Mouse (Mus musculus) CH12.LX (cell line): Measurements from ENCODE around the gene Dcpp2. TPM values are rescaled to one million over a fixed set of nuclear protein-coding genes. Genes with fewer than 3 reads are reported as not detected.

Experiments
- polyA plus RNA-seq: library from polyadenylated mRNA; unstranded; fragments of >175 nt; gene quantifications from 2 replicates; pipeline ENCODE4 v1.2.1, GENCODE M21; 2012; ENCODE audit warnings: low read depth; ENCODE audit not compliant: insufficient read length
- total RNA-seq, 2 experiments: library from RNA; depleted of rRNA; stranded (reverse); fragments of 300-350 nt in 1 of 2; fragments of >200 nt in 1 of 2; gene quantifications; 2 replicates each; pipeline ENCODE4 v1.2.3; 2012 to 2014

The Dcpp2 gene
- total and polyA plus RNA-seq, 3 experiments = not detected

Other genes starting within 250 kb of the Dcpp2 start
Only the 20 nearest of the 27 such genes appear.
- gene 1520401A03Rik, start 158.1 kb upstream of the Dcpp2 start, total RNA-seq (2012; rRNA removed) = 0.08 TPM in 1 of 2 replicates, not detected in the other
- gene 1520401A03Rik, start 158.1 kb upstream of the Dcpp2 start, total RNA-seq (2014; rRNA removed) = not detected in 2 replicates
- gene 1520401A03Rik, start 158.1 kb upstream of the Dcpp2 start, polyA plus RNA-seq = not detected in 2 replicates
- gene Pkmyt1, start 154.5 kb upstream of the Dcpp2 start, total RNA-seq (2012; rRNA removed) = 21.4 and 25.4 TPM in 2 replicates
- 11.4 and 12.6 TPM in 2 replicates for gene Pkmyt1, start 154.5 kb upstream of the Dcpp2 start, total RNA-seq (2014; rRNA removed)
- 30.7 and 37.0 TPM in 2 replicates for gene Pkmyt1, start 154.5 kb upstream of the Dcpp2 start, polyA plus RNA-seq
- 2.0 and 2.8 TPM in 2 replicates for gene Paqr4, start 140.0 kb upstream of the Dcpp2 start, total RNA-seq (2012; rRNA removed)
- gene Paqr4, start 140.0 kb upstream of the Dcpp2 start, total RNA-seq (2014; rRNA removed) = 0.47 and 1.0 TPM in 2 replicates
- gene Paqr4, start 140.0 kb upstream of the Dcpp2 start, polyA plus RNA-seq = 0.80 and 1.1 TPM in 2 replicates
- 0.34 and 0.55 TPM in 2 replicates for gene Kremen2, start 135.0 kb upstream of the Dcpp2 start, total RNA-seq (2012; rRNA removed)
- 0.14 and 0.23 TPM in 2 replicates for gene Kremen2, start 135.0 kb upstream of the Dcpp2 start, total RNA-seq (2014; rRNA removed)
- 0.21 and 0.23 TPM in 2 replicates for gene Kremen2, start 135.0 kb upstream of the Dcpp2 start, polyA plus RNA-seq
- gene Flywch1, start 109.3 kb upstream of the Dcpp2 start, total RNA-seq (2012; rRNA removed) = 26.9 and 28.3 TPM in 2 replicates
- 18.8 and 22.2 TPM in 2 replicates for gene Flywch1, start 109.3 kb upstream of the Dcpp2 start, total RNA-seq (2014; rRNA removed)
- gene Flywch1, start 109.3 kb upstream of the Dcpp2 start, polyA plus RNA-seq = 22.0 and 23.4 TPM in 2 replicates
- not detected in 2 replicates for gene Flywch2, start 94.8 kb upstream of the Dcpp2 start, total RNA-seq (2012; rRNA removed)
- gene Flywch2, start 94.8 kb upstream of the Dcpp2 start, total RNA-seq (2014; rRNA removed) = not detected in 2 replicates
- not detected in 2 replicates for gene Flywch2, start 94.8 kb upstream of the Dcpp2 start, polyA plus RNA-seq
- gene Srrm2, start 90.3 kb upstream of the Dcpp2 start, total RNA-seq (2012; rRNA removed) = 83.6 and 90.4 TPM in 2 replicates
- 18.3 and 26.7 TPM in 2 replicates for gene Srrm2, start 90.3 kb upstream of the Dcpp2 start, total RNA-seq (2014; rRNA removed)
- 339 and 383 TPM in 2 replicates for gene Srrm2, start 90.3 kb upstream of the Dcpp2 start, polyA plus RNA-seq
- gene Elob, start 51.7 kb upstream of the Dcpp2 start, total RNA-seq (2012; rRNA removed) = 381 and 386 TPM in 2 replicates
- 371 and 534 TPM in 2 replicates for gene Elob, start 51.7 kb upstream of the Dcpp2 start, total RNA-seq (2014; rRNA removed)
- gene Elob, start 51.7 kb upstream of the Dcpp2 start, polyA plus RNA-seq = 250 and 306 TPM in 2 replicates
- gene Prss33, start 44.8 kb upstream of the Dcpp2 start, total RNA-seq (2012; rRNA removed) = not detected in 2 replicates
- gene Prss33, start 44.8 kb upstream of the Dcpp2 start, total RNA-seq (2014; rRNA removed) = not detected in 2 replicates
- not detected in 2 replicates for gene Prss33, start 44.8 kb upstream of the Dcpp2 start, polyA plus RNA-seq
- not detected in 2 replicates for gene Prss32, start 37.0 kb upstream of the Dcpp2 start, total RNA-seq (2012; rRNA removed)
- not detected in 2 replicates for gene Prss32, start 37.0 kb upstream of the Dcpp2 start, total RNA-seq (2014; rRNA removed)
- not detected in 2 replicates for gene Prss32, start 37.0 kb upstream of the Dcpp2 start, polyA plus RNA-seq
- gene Prss41, start 36.7 kb upstream of the Dcpp2 start, total RNA-seq (2012; rRNA removed) = 0.46 and 1.0 TPM in 2 replicates
- 0.16 TPM in 2 replicates for gene Prss41, start 36.7 kb upstream of the Dcpp2 start, total RNA-seq (2014; rRNA removed)
- 0.22 and 0.24 TPM in 2 replicates for gene Prss41, start 36.7 kb upstream of the Dcpp2 start, polyA plus RNA-seq
- gene Prss21, start 12.8 kb upstream of the Dcpp2 start, total RNA-seq (2012; rRNA removed) = not detected in 2 replicates
- gene Prss21, start 12.8 kb upstream of the Dcpp2 start, total RNA-seq (2014; rRNA removed) = not detected in 2 replicates
- not detected in 2 replicates for gene Prss21, start 12.8 kb upstream of the Dcpp2 start, polyA plus RNA-seq
- gene Dcpp1, start within 50 bp of the Dcpp2 start, total RNA-seq (2012; rRNA removed) = not detected in 2 replicates
- not detected in 2 replicates for gene Dcpp1, start within 50 bp of the Dcpp2 start, total RNA-seq (2014; rRNA removed)
- not detected in 2 replicates for gene Dcpp1, start within 50 bp of the Dcpp2 start, polyA plus RNA-seq
- gene Dcpp3, start 36.6 kb downstream of the Dcpp2 start, total RNA-seq (2012; rRNA removed) = not detected in 2 replicates
- not detected in 2 replicates for gene Dcpp3, start 36.6 kb downstream of the Dcpp2 start, total RNA-seq (2014; rRNA removed)
- gene Dcpp3, start 36.6 kb downstream of the Dcpp2 start, polyA plus RNA-seq = not detected in 2 replicates
- not detected in 2 replicates for gene Sbp, start 60.8 kb downstream of the Dcpp2 start, total RNA-seq (2012; rRNA removed)
- not detected in 2 replicates for gene Sbp, start 60.8 kb downstream of the Dcpp2 start, total RNA-seq (2014; rRNA removed)
- not detected in 2 replicates for gene Sbp, start 60.8 kb downstream of the Dcpp2 start, polyA plus RNA-seq
- not detected in 2 replicates for gene Sbpl, start 74.4 kb downstream of the Dcpp2 start, total RNA-seq (2012; rRNA removed)
- not detected in 2 replicates for gene Sbpl, start 74.4 kb downstream of the Dcpp2 start, total RNA-seq (2014; rRNA removed)
- gene Sbpl, start 74.4 kb downstream of the Dcpp2 start, polyA plus RNA-seq = not detected in 2 replicates
- gene Prss30, start 99.7 kb downstream of the Dcpp2 start, total RNA-seq (2012; rRNA removed) = 0.08 TPM in 1 of 2 replicates, not detected in the other
- 0.30 and 0.57 TPM in 2 replicates for gene Prss30, start 99.7 kb downstream of the Dcpp2 start, total RNA-seq (2014; rRNA removed)
- 0.63 and 0.69 TPM in 2 replicates for gene Prss30, start 99.7 kb downstream of the Dcpp2 start, polyA plus RNA-seq
- gene Prss22, start 117.2 kb downstream of the Dcpp2 start, total RNA-seq (2012; rRNA removed) = not detected in 2 replicates
- gene Prss22, start 117.2 kb downstream of the Dcpp2 start, total RNA-seq (2014; rRNA removed) = not detected in 2 replicates
- gene Prss22, start 117.2 kb downstream of the Dcpp2 start, polyA plus RNA-seq = not detected in 2 replicates
- gene Prss27, start 157.3 kb downstream of the Dcpp2 start, total RNA-seq (2012; rRNA removed) = not detected in 2 replicates
- gene Prss27, start 157.3 kb downstream of the Dcpp2 start, total RNA-seq (2014; rRNA removed) = not detected in 2 replicates
- gene Prss27, start 157.3 kb downstream of the Dcpp2 start, polyA plus RNA-seq = not detected in 2 replicates
- gene Kctd5, start 192.6 kb downstream of the Dcpp2 start, total RNA-seq (2012; rRNA removed) = 30.1 and 36.9 TPM in 2 replicates
- 51.1 and 51.6 TPM in 2 replicates for gene Kctd5, start 192.6 kb downstream of the Dcpp2 start, total RNA-seq (2014; rRNA removed)
- gene Kctd5, start 192.6 kb downstream of the Dcpp2 start, polyA plus RNA-seq = 44.3 and 44.6 TPM in 2 replicates